Mouse (Mus musculus) forebrain, embryonic 10.5 days (tissue): ENCODE measurements around the gene Pip5k1c. TPM values are rescaled to one million over a fixed set of nuclear protein-coding genes. Genes with fewer than 3 reads are reported as not detected.

ENCODE experiments used
- DNase-seq: peaks from one replicate; pipeline ENCODE4 v3.0.0-alpha.2; 2017; ENCODE audit warnings: low spot score; ENCODE audit errors: extremely low spot score
- H3K27ac ChIP-seq: fragments of 300-500 bp; sonication (generic); 2 replicates; pipeline ENCODE4 v1.5.1; 2016; ENCODE audit warnings: mild to moderate bottlenecking
- H3K27me3 ChIP-seq: fragments of 300-500 bp; sonication (generic); 2 replicates; pipeline ENCODE4 v1.6.1; 2016; ENCODE audit warnings: mild to moderate bottlenecking; ENCODE audit not compliant: poor library complexity, severe bottlenecking
- H3K36me3 ChIP-seq: fragments of 300-500 bp; sonication (generic); replicated peaks from 2 replicates; pipeline ENCODE4 v1.6.1; 2016; ENCODE audit warnings: mild to moderate bottlenecking, moderate library complexity
- H3K4me1 ChIP-seq: fragments of 300-500 bp; sonication (generic); 2 replicates; pipeline ENCODE4 v1.6.1; 2016
- H3K4me3 ChIP-seq: fragments of 300-500 bp; sonication (generic); 2 replicates; pipeline ENCODE4 v1.5.1; 2016; ENCODE audit warnings: mild to moderate bottlenecking, moderate library complexity
- H3K9me3 ChIP-seq: fragments of 300-500 bp; sonication (generic); 2 replicates; pipeline ENCODE4 v1.6.1; 2016; ENCODE audit warnings: mild to moderate bottlenecking, moderate library complexity
- WGBS: fragments of 180-500 bp; shearing (Covaris S2); methylation state at CpG from one replicate; pipeline ENCODE4 v1.1.7; 2016; 5-methylcytosine and 5-hydroxymethylcytosine counted together
- polyA plus RNA-seq: library from polyadenylated mRNA; unstranded; fragments of >200 nt; fragmentation: Nextera tagmentation; extraction: Ambion mirVana; gene quantifications from 2 replicates; pipeline ENCODE4 v1.2.1, GENCODE M21; 2016

The Pip5k1c gene
- polyA plus RNA-seq, 1 experiment from 2014 or later, result 60.6 TPM

GRCm38 (mm10) chr10:81321436-81321835, 28.7 kb downstream of the Pip5k1c start:
- Histone ChIP-seq H3K9me3 (no peaks in the 10 kb centered on the region), H3K4me1 (peaks cover 52% of the 10 kb centered on the region), H3K4me3 (peak overlapping the region; percentile 96), H3K27ac (peak overlapping the region; percentile 97), H3K27me3 (0 out of 2 replicates have a peak, but pooled peaks cover 8% of the 10 kb centered on the region), H3K36me3 (peaks cover 68% of the 10 kb centered on the region)
- DNase-seq, result no peak
- WGBS, result 4% methylated on average over 20 of the region's 20 CpGs

DNA sequence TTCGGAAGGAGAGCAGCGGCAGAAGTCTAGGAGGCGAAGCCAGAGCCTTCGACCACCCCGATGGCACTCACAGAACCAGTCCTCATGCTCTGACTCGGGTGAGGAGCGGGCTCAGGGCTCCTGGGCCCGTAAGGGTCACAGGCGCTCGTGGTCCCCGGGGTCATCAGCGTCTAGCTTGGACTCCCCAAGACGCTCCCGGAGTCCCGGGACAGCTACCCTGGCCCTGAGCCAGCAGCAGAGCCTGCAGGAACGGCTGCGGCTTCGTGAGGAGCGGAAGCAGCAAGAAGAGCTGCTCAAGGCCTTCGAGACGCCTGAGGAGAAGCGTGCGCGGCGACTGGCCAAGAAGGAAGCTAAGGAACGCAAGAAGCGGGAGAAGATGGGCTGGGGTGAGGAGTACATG, 29.7 kb downstream of the Pip5k1c start:
- peaks cover 42% of the 10 kb centered on the region for H3K4me1 ChIP-seq

GRCm38 (mm10) chr10:81323141-81323775, 30.5 kb downstream of the Pip5k1c start:
- Histone ChIP-seq H3K9me3 (no peaks in the 10 kb centered on the region), H3K36me3 (peaks cover 68% of the 10 kb centered on the region), H3K4me1 (peaks cover 41% of the 10 kb centered on the region), H3K4me3 (peak overlapping the region; percentile 96), H3K27ac (no peak overlapping the region), H3K27me3 (no peaks in the 10 kb centered on the region)
- DNase-seq, result no peak
- WGBS, result 94% methylated on average over 23 of the region's 23 CpGs

More for the DNA sequence above, 29.7 kb downstream of the Pip5k1c start:
- WGBS, result 95% methylated on average over 27 of the region's 27 CpGs
- Histone ChIP-seq H3K27ac (no peak overlapping the region), H3K4me3 (peak overlapping the region; percentile 96), H3K9me3 (no peaks in the 10 kb centered on the region), H3K36me3 (peaks cover 69% of the 10 kb centered on the region), H3K27me3 (0 out of 2 replicates have a peak, but pooled peaks cover 3% of the 10 kb centered on the region)
- no peak for DNase-seq

GRCm38 (mm10) chr10:81323791-81324530, 31.2 kb downstream of the Pip5k1c start:
- Histone ChIP-seq H3K4me1 (peaks cover 41% of the 10 kb centered on the region), H3K9me3 (no peaks in the 10 kb centered on the region), H3K27me3 (no peaks in the 10 kb centered on the region), H3K4me3 (peak overlapping the region; percentile 18), H3K36me3 (peaks cover 67% of the 10 kb centered on the region), H3K27ac (no peak overlapping the region)
- WGBS, result 94% methylated on average over 18 of the region's 18 CpGs
- no peak for DNase-seq

DNA sequence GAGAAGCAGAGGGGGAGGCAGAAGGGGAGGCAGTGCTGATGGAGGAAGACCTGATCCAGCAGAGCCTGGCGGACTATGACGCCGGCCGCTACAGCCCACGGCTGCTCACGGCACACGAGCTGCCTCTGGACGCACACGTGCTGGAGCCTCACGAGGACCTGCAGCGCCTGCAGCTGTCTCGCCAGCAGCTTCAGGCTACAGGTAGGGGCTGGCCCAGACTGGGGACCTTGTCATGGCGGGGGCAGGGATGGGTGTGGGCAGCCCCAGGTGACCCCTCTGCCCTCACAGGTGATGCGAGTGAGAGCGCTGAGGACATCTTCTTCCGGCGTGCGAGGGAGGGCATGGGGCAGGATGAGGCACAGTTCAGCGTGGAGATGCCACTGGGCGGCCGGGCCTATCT, 32.4 kb downstream of the Pip5k1c start:
- Histone ChIP-seq H3K9me3 (no peaks in the 10 kb centered on the region), H3K4me1 (peaks cover 42% of the 10 kb centered on the region), H3K27me3 (peaks cover 5% of the 10 kb centered on the region), H3K36me3 (peaks cover 67% of the 10 kb centered on the region), H3K27ac (no peak overlapping the region), H3K4me3 (no peak overlapping the region)
- WGBS, result 98% methylated on average over 21 of the region's 21 CpGs
- DNase-seq, result no peak

DNA sequence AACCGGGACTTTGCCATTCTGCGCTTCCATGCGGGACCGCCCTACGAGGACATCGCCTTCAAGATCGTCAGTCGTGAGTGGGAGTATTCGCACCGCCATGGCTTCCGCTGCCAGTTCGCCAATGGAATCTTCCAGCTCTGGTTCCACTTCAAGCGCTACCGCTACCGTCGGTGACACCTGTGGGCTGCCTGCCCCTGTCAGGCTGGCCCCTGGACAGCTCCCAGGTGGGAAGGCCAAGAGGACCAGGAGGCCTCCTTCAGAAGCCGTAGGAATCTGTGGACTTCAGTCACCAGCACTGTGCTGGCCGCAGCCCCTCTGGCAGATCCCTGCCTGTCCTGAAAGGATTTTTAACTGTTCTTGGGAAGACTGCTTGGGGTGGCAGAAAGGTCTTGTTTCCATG, 33.0 kb downstream of the Pip5k1c start:
- Histone ChIP-seq H3K4me1 (peaks cover 42% of the 10 kb centered on the region), H3K36me3 (peaks cover 67% of the 10 kb centered on the region)
- 96% methylated on average over 18 of the region's 18 CpGs for WGBS

DNA sequence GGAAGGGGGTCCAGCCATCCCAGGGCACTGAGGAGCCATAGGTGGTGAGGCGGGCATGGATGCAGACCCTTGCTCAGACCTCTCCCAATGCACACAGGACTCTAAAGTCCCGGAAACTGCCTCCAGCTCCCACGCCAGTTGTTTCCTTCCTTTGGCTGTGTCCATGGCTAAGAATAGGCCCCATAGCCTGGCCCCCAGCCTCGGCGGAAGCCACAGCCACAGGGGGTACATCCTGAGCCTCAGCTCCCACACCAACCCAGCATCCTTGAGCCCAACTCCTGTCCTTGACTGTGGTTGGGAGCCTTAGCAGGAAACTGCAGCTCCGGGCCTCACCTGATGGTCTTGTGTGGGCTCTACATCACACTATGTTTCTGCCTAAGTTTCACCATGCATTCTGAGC, 34.1 kb downstream of the Pip5k1c start:
- WGBS, result 82% methylated on average over 6 of the region's 6 CpGs
- H3K4me1 ChIP-seq, result peaks cover 38% of the 10 kb centered on the region
- no peaks in the 10 kb centered on the region for H3K9me3 ChIP-seq
- no peak overlapping the region for H3K4me3 ChIP-seq
- no peak for DNase-seq
- peaks cover 67% of the 10 kb centered on the region for H3K36me3 ChIP-seq
- H3K27me3 ChIP-seq, result peaks cover 19% of the 10 kb centered on the region
- H3K27ac ChIP-seq, result no peak overlapping the region

More for the DNA sequence above, 33.0 kb downstream of the Pip5k1c start:
- Histone ChIP-seq H3K27me3 (peaks cover 12% of the 10 kb centered on the region), H3K4me3 (no peak overlapping the region), H3K27ac (0 out of 2 replicates have a peak overlapping the region, but pooled peaks have one; percentile 5), H3K9me3 (no peaks in the 10 kb centered on the region)
- DNase-seq, result no peak

DNA sequence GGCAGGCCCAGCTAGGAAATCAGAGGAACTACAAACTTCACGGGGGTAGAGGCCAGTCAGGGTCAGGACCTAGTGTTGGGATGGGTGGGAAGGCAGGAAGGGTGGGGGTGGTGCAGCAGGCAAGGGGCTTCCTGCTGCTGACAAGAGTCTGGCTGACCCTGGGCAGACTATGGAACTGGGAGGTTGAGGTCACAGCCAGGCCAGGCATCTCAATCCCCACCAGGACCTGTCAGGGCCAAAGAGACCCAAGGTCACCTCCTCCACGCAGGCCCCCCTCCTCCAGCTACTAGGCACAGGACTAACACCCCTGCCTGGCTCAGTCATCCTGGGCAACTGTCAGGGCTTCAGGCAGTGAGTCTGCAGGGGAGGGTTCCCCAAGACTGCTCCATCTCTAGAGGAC, 35.2 kb downstream of the Pip5k1c start:
- H3K9me3 ChIP-seq, result no peaks in the 10 kb centered on the region
- peaks cover 58% of the 10 kb centered on the region for H3K36me3 ChIP-seq
- 44% methylated on average over 2 of the region's 2 CpGs for WGBS
- H3K27ac ChIP-seq, result peak overlapping the region; percentile 58
- H3K27me3 ChIP-seq, result peaks cover 30% of the 10 kb centered on the region
- peaks cover 36% of the 10 kb centered on the region for H3K4me1 ChIP-seq
- no peak for DNase-seq
- peak overlapping the region; percentile 9; the same call in 1 of the 2 replicates for H3K4me3 ChIP-seq

DNA sequence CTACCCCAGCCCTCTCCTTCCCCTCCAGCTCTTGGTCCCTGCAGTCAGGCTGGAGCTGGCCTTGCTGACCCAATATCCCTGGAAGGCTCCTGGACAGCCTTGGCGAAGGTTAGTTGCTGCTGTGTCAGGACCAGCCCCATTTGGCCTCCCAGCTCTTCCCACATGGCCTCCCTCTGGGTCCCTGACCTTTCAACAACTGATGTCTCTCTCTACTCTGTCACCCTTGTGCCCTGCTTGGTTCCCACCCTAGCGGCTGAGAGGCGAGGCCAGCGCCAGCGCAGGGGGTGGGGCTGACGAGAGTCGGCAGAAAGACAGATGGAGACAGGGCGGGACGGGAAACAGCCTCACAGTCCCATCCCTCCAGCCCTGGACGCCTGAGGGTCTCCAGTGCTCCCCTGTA, 35.6 kb downstream of the Pip5k1c start, which contains the start of gene Tbxa2r:
Gene Tbxa2r (plus strand): TSS at position 346 of the 400 bp plus-strand sequence.
- peaks cover 34% of the 10 kb centered on the region for H3K27me3 ChIP-seq
- peak within 1 kb of the TSS; percentile 9; the same call in 1 of the 2 replicates for H3K4me3 ChIP-seq
- no peak for DNase-seq
- peak within 1 kb of the TSS; percentile 58 for H3K27ac ChIP-seq
- H3K9me3 ChIP-seq, result no peaks in the 10 kb centered on the region
- H3K4me1 ChIP-seq, result peaks cover 36% of the 10 kb centered on the region
- peaks cover 54% of the 10 kb centered on the region for H3K36me3 ChIP-seq
- WGBS, result 19% methylated on average over 10 of the region's 10 CpGs

DNA sequence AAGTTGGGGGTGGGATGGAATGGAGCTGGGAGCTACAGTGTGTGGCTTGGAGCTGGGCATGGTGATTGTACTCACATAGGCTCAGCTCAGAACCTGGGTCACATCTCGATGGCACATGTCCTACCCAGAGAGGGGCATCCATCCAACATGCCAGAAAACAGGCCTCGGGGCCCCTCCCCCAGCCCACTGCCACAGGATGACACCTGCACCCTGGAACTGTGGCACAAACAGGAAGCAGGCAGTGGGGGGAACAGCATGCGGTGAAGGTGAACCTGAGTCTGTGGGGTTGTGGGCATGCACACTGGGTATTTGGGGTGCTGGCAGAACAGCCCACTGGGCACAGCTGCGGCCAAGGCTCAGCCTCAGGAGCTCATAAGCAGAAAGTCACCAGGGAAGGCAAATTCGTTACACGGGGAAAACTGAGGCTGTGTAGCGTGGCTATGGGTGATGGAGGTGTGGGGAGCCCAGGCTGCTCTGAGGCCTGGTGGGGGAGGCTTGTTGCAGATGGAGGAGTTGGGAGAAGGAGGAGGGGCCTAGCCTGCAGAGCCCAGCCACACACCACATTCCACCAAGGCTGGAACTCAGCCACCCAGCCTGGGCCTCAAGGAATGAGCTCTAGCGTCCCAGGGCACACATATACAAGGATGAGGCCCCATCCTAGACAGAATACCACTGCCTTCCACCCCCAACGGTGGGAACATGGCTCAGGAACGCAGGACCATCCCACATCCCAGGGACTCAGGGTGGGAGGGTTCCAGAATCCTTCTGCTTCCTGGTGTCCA, 36.6 kb downstream of the Pip5k1c start:
- no peaks in the 10 kb centered on the region for H3K9me3 ChIP-seq
- no peak for DNase-seq
- H3K27ac ChIP-seq, result no peak overlapping the region
- WGBS, result 73% methylated on average over 10 of the region's 10 CpGs
- peaks cover 43% of the 10 kb centered on the region for H3K27me3 ChIP-seq
- H3K36me3 ChIP-seq, result peaks cover 44% of the 10 kb centered on the region
- peak overlapping the region; percentile 2 for H3K4me3 ChIP-seq
- H3K4me1 ChIP-seq, result peaks cover 35% of the 10 kb centered on the region

GRCm38 (mm10) chr10:81330007-81330406, 37.2 kb downstream of the Pip5k1c start:
- H3K27ac ChIP-seq, result no peak overlapping the region
- peaks cover 49% of the 10 kb centered on the region for H3K27me3 ChIP-seq
- no peak for DNase-seq
- H3K4me1 ChIP-seq, result peaks cover 41% of the 10 kb centered on the region
- no peaks in the 10 kb centered on the region for H3K9me3 ChIP-seq
- 74% methylated on average over 4 of the region's 4 CpGs for WGBS
- H3K4me3 ChIP-seq, result no peak overlapping the region; the same call in 1 of the 2 replicates
- peaks cover 37% of the 10 kb centered on the region for H3K36me3 ChIP-seq

DNA sequence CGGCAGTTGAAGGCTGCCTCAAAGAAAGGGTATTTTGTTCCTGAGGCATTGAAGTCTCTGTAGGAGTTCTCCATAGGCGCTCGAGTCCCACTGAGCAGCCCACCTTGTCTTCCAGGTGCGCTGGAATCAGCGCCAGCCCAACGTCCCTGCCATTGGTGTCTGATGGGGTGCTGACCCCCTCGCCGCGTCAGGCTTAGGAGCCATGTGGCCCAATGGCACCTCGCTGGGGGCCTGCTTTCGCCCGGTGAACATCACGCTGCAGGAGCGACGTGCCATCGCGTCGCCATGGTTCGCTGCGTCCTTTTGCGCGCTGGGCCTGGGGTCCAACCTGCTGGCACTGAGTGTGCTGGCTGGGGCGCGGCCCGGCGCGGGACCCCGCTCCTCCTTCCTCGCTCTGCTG, 39.5 kb downstream of the Pip5k1c start:
- Histone ChIP-seq H3K27me3 (peaks cover 67% of the 10 kb centered on the region), H3K4me3 (peak overlapping the region; percentile 36), H3K27ac (peak overlapping the region; percentile 51; the same call in 1 of the 2 replicates), H3K36me3 (peaks cover 15% of the 10 kb centered on the region), H3K9me3 (no peaks in the 10 kb centered on the region), H3K4me1 (peaks cover 58% of the 10 kb centered on the region)
- no peak for DNase-seq
- WGBS, result 14% methylated on average over 29 of the region's 29 CpGs
